Mouse (Mus musculus) kidney, adult 2 months (tissue): ENCODE results near the gene Rer1. TPM values are rescaled to one million over a fixed set of nuclear protein-coding genes. Genes with fewer than 3 reads are reported as not detected.
A peak's percentile ranks its signal among the peaks of the same experiment; 100 is the strongest.

Source experiments
- DNase-seq: peaks from one replicate; pipeline ENCODE4 v3.0.0; 2021
- H3K27ac ChIP-seq: fragments of 200-500 bp; 2 replicates; pipeline ENCODE4 v1.5.1; 2012; ENCODE audit warnings: low read depth, low read length, control low read depth, inconsistent platforms; ENCODE audit not compliant: insufficient read depth
- H3K27me3 ChIP-seq: fragments of 200-500 bp; replicated peaks from 2 replicates; pipeline ENCODE4 v1.6.1; 2012; ENCODE audit warnings: mild to moderate bottlenecking, moderate library complexity, low read length, inconsistent platforms; ENCODE audit not compliant: control insufficient read depth, insufficient read depth
- H3K36me3 ChIP-seq: fragments of 200-500 bp; 2 replicates; pipeline ENCODE4 v1.6.1; 2012; ENCODE audit warnings: mild to moderate bottlenecking, moderate library complexity, low read length, inconsistent platforms; ENCODE audit not compliant: control insufficient read depth, insufficient read depth
- H3K4me1 ChIP-seq: fragments of 200-500 bp; 2 replicates; pipeline ENCODE4 v1.6.1; 2011; ENCODE audit warnings: low read length; ENCODE audit not compliant: control insufficient read depth, insufficient read depth
- H3K4me3 ChIP-seq: fragments of 200-500 bp; 2 replicates; pipeline ENCODE4 v1.5.1; 2011; ENCODE audit warnings: mild to moderate bottlenecking, low read depth, low read length, control low read depth; ENCODE audit not compliant: insufficient read depth
- CTCF ChIP-seq: fragments of 200-500 bp; conservative IDR thresholded peaks from 2 replicates; pipeline ENCODE4 v1.5.1; 2011; ENCODE audit warnings: low read depth, mild to moderate bottlenecking, control low read depth, low read length, moderate library complexity, mixed read lengths; ENCODE audit not compliant: insufficient read depth, insufficient read length
- POLR2A ChIP-seq: fragments of 200-500 bp; IDR thresholded peaks from one replicate; pipeline ENCODE4 v1.6.1; 2011; ENCODE audit warnings: low read depth, low read length, control low read depth
- WGBS: fragments of 180-500 bp; shearing (Covaris S2); methylation state at CpG from one replicate; pipeline ENCODE4 v1.1.7; 2018; 5-methylcytosine and 5-hydroxymethylcytosine counted together
- polyA plus RNA-seq: library from polyadenylated mRNA; depleted of rRNA; stranded (reverse); fragments of >200 nt; gene quantifications from 2 replicates; pipeline ENCODE4 v1.2.3, GENCODE M21; 2012

Gene Rer1
- polyA plus RNA-seq, 1 experiment, result 133 TPM

- Histone ChIP-seq H3K4me3 (no peak overlapping the region), H3K27me3 (no peaks in the 10 kb centered on the region), H3K4me1 (peaks cover 14% of the 10 kb centered on the region), H3K27ac (no peak overlapping the region), H3K36me3 (no peaks in the 10 kb centered on the region)
- DNase-seq, result peak; percentile 74
- TF ChIP-seq CTCF (peak; percentile 75), POLR2A (no peak)
- WGBS, result 92% methylated on average over 10 of the region's 10 CpGs
Measured at GRCm38 (mm10) chr4:155129132-155129917, 43.1 kb upstream of the Rer1 start.

- Histone ChIP-seq H3K4me3 (no peak overlapping the region), H3K27ac (no peak overlapping the region), H3K27me3 (no peaks in the 10 kb centered on the region), H3K4me1 (peaks cover 5% of the 10 kb centered on the region; the same call in 1 of the 2 replicates), H3K36me3 (no peaks in the 10 kb centered on the region)
- no peak for DNase-seq
- 92% methylated on average over 15 of the region's 15 CpGs for WGBS
- no peak for TF ChIP-seq CTCF
- no peak for TF ChIP-seq POLR2A
Measured at GRCm38 (mm10) chr4:155128411-155128810, 42.2 kb upstream of the Rer1 start.

- no peak for TF ChIP-seq POLR2A
- TF ChIP-seq CTCF, result no peak
Measured at GRCm38 (mm10) chr4:155126602-155127372, 40.6 kb upstream of the Rer1 start.

GRCm38 (mm10) chr4:155126194-155126593 lies 40.0 kb upstream of the Rer1 start:
- Histone ChIP-seq H3K27me3 (no peaks in the 10 kb centered on the region), H3K36me3 (no peaks in the 10 kb centered on the region), H3K4me3 (no peak overlapping the region), H3K27ac (no peak overlapping the region), H3K4me1 (0 out of 2 replicates have a peak, but pooled peaks cover 4% of the 10 kb centered on the region)
- WGBS, result 93% methylated on average over 5 of the region's 5 CpGs
- TF ChIP-seq CTCF, result no peak
- no peak for TF ChIP-seq POLR2A
- no peak for DNase-seq

More at GRCm38 (mm10) chr4:155126602-155127372, 40.6 kb upstream of the Rer1 start:
- Histone ChIP-seq H3K4me3 (no peak overlapping the region), H3K27ac (no peak overlapping the region), H3K4me1 (0 out of 2 replicates have a peak, but pooled peaks cover 4% of the 10 kb centered on the region), H3K27me3 (no peaks in the 10 kb centered on the region), H3K36me3 (no peaks in the 10 kb centered on the region)
- DNase-seq, result no peak
- WGBS, result 83% methylated on average over 7 of the region's 7 CpGs

- WGBS, result 81% methylated on average over 7 of the region's 7 CpGs
- H3K27ac ChIP-seq, result no peak overlapping the region
- no peak for DNase-seq
- no peaks in the 10 kb centered on the region for H3K27me3 ChIP-seq
- TF ChIP-seq POLR2A, result no peak
- no peak for TF ChIP-seq CTCF
- H3K4me1 ChIP-seq, result 0 out of 2 replicates have a peak, but pooled peaks cover 2% of the 10 kb centered on the region
- H3K36me3 ChIP-seq, result no peaks in the 10 kb centered on the region
- H3K4me3 ChIP-seq, result no peak overlapping the region
Measured at GRCm38 (mm10) chr4:155125310-155125709, 39.1 kb upstream of the Rer1 start.

GRCm38 (mm10) chr4:155123868-155124534 lies 37.8 kb upstream of the Rer1 start:
- DNase-seq, result peak; percentile 49
- Histone ChIP-seq H3K27me3 (no peaks in the 10 kb centered on the region), H3K36me3 (no peaks in the 10 kb centered on the region), H3K27ac (no peak overlapping the region), H3K4me1 (no peaks in the 10 kb centered on the region), H3K4me3 (no peak overlapping the region)
- TF ChIP-seq CTCF, result no peak
- TF ChIP-seq POLR2A, result no peak
- 42% methylated on average over 9 of the region's 9 CpGs for WGBS
